Mouse (Mus musculus) midbrain, embryonic 11.5 days (tissue): ENCODE measurements around the gene Ank2. TPM values are rescaled to one million over a fixed set of nuclear protein-coding genes. Genes with fewer than 3 reads are reported as not detected.
"Not testable (repeated sequence)": the region's sequence is repeated elsewhere in the genome, so short reads cannot be mapped to it uniquely, and the experiment has no call there.

ENCODE experiments used
- ATAC-seq: fragments of 200-750 bp; cut with Nextera tagmentation; 2 replicates; pipeline ENCODE4 v1.8.0; 2017; ENCODE audit warnings: moderate TSS enrichment, moderate library complexity; ENCODE audit not compliant: low FRiP score
- DNase-seq: peaks from one replicate; pipeline ENCODE4 v3.0.0; 2015; ENCODE audit warnings: low spot score; ENCODE audit errors: missing footprints
- H3K27ac ChIP-seq: fragments of 300-500 bp; sonication (generic); 2 replicates; pipeline ENCODE4 v1.5.1; 2014; ENCODE audit warnings: low read depth, low read length
- H3K27me3 ChIP-seq: fragments of 300-500 bp; sonication (generic); 2 replicates; pipeline ENCODE4 v1.6.1; 2014; ENCODE audit warnings: mild to moderate bottlenecking, low read length, moderate library complexity, mixed read lengths; ENCODE audit not compliant: control insufficient read depth, insufficient read depth
- H3K36me3 ChIP-seq: fragments of 300-500 bp; sonication (generic); 2 replicates; pipeline ENCODE4 v1.6.1; 2014; ENCODE audit warnings: mild to moderate bottlenecking, low read length, moderate library complexity, mixed read lengths; ENCODE audit not compliant: control insufficient read depth, insufficient read depth
- H3K4me1 ChIP-seq: fragments of 300-500 bp; sonication (generic); 2 replicates; pipeline ENCODE4 v1.6.1; 2014; ENCODE audit warnings: low read length; ENCODE audit not compliant: control insufficient read depth, insufficient read depth
- H3K4me2 ChIP-seq: fragments of 300-500 bp; sonication (generic); 2 replicates; pipeline ENCODE4 v1.6.1; 2014; ENCODE audit warnings: mild to moderate bottlenecking, moderate library complexity
- H3K4me3 ChIP-seq: fragments of 300-500 bp; sonication (generic); 2 replicates; pipeline ENCODE4 v1.5.1; 2014; ENCODE audit warnings: low read depth, low read length
- H3K9ac ChIP-seq: fragments of 300-500 bp; sonication (generic); 2 replicates; pipeline ENCODE4 v1.6.1; 2014; ENCODE audit warnings: low read length
- H3K9me3 ChIP-seq: fragments of 300-500 bp; sonication (generic); 2 replicates; pipeline ENCODE4 v1.6.1; 2016; ENCODE audit warnings: low read length; ENCODE audit not compliant: control insufficient read depth
- WGBS: fragments of 180-500 bp; shearing (Covaris S2); extraction: QIAGEN DNeasy Blood & Tissue Kit; methylation state at CpG from one replicate; pipeline ENCODE4 v1.1.7; 2014; 5-methylcytosine and 5-hydroxymethylcytosine counted together
- polyA plus RNA-seq: library from polyadenylated mRNA; unstranded; fragments of >200 nt; fragmentation: Nextera tagmentation; extraction: Ambion mirVana; gene quantifications from 2 replicates; pipeline ENCODE4 v1.2.1, GENCODE M21; 2014

Gene Ank2
- polyA plus RNA-seq, 1 experiment from 2014 or later: 66.6 TPM

DNA sequence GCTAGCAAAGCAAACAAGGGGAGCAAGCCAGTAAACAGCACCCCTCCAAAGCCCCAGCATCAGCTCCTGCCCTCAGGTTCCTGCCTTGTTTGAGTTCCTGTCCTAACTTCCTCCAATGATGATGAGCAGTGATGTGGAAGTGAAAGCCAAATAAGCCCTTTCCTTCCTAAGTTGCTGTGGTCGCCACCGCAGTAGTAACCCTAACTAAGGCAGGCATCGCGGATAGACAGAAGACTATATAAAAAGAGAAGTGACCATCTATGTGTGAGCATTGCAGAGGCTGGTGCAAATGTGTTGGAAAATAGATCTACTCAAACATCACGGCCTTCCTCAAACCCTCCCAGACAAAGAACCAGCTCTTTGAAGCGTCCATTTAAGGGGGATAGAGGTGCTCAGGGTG lies 167.6 kb downstream of the Ank2 start:
- 91% methylated on average over 6 of the region's 6 CpGs for WGBS
- DNase-seq: no peak
- Histone ChIP-seq H3K36me3 (no peaks in the 10 kb centered on the region), H3K9ac (no peak overlapping the region), H3K27ac (no peak overlapping the region), H3K27me3 (no peaks in the 10 kb centered on the region), H3K9me3 (no peaks in the 10 kb centered on the region), H3K4me2 (no peak overlapping the region), H3K4me3 (no peak overlapping the region), H3K4me1 (no peaks in the 10 kb centered on the region)
- ATAC-seq: no peak

DNA sequence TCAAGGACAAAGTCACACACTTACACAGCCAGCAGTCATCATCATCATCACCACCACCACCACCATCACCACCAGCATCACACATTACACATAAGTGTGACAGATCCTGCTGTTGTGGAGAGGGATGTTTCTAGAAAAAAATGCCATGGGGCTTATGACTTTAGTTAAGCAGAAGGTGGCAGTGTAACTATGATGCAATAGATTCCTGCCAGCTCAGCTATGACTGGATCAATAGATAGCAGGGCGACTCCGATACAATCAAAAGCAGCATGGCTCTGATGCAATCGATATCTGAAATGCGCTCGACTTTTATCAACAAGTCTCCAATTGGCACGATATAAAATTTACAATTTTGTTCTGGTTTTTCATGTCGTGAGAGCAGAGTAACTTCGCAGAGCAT lies 172.8 kb downstream of the Ank2 start:
- Histone ChIP-seq H3K27me3 (no peaks in the 10 kb centered on the region), H3K4me3 (no peak overlapping the region), H3K9ac (no peak overlapping the region), H3K4me1 (no peaks in the 10 kb centered on the region), H3K4me2 (no peak overlapping the region), H3K36me3 (no peaks in the 10 kb centered on the region), H3K27ac (no peak overlapping the region), H3K9me3 (no peaks in the 10 kb centered on the region)
- ATAC-seq: no peak
- DNase-seq: no peak
- 86% methylated on average over 8 of the region's 8 CpGs for WGBS

DNA sequence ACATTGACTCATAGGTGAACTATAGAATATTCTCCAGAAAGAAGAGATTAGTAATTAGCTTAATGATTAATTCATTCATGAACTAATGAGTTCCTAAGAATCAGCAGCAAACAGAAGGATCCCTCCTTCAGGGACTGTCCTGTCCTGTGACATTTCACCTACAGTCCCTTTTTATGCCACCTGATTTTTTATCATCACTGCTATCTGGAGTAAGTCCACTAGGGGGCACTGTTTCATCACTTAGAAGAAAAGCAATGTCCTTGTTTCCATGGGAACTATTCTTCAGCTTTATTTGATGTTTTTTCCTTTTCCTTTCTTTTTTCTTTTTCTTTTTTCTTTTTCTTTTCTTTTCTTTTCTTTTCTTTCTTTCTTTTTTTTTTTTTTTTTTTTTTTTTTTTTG lies 176.3 kb downstream of the Ank2 start:
- H3K9me3 ChIP-seq: no peaks in the 10 kb centered on the region
- H3K27ac ChIP-seq: no peak overlapping the region
- no peak overlapping the region for H3K9ac ChIP-seq
- no peaks in the 10 kb centered on the region for H3K4me1 ChIP-seq
- ATAC-seq: peak; percentile 54; the same call in 1 of the 2 replicates
- no peak overlapping the region for H3K4me3 ChIP-seq
- DNase-seq: peak; percentile 97
- H3K36me3 ChIP-seq: no peaks in the 10 kb centered on the region
- H3K27me3 ChIP-seq: no peaks in the 10 kb centered on the region
- H3K4me2 ChIP-seq: no peak overlapping the region

DNA sequence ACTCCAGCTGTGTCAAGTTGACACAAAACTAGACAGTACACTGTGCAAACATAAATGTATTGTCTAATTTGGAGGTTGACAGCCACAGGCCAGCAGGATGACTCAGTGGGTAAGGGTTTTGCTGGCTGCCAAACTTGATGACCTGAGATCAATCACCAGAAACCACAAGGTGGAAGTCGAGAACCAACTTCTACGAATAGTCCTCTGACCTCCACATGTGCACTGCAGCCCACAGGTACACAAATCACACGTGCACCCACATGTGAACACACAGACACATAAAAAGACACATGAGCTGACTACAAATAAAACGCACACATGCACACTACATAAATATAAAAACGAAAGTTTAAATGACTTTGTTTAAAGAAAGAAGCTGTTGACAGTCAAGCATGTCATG lies 177.5 kb downstream of the Ank2 start:
- Histone ChIP-seq H3K9ac (no peak overlapping the region), H3K27me3 (no peaks in the 10 kb centered on the region), H3K36me3 (no peaks in the 10 kb centered on the region), H3K4me1 (no peaks in the 10 kb centered on the region), H3K4me2 (no peak overlapping the region), H3K27ac (no peak overlapping the region), H3K9me3 (no peaks in the 10 kb centered on the region), H3K4me3 (no peak overlapping the region)
- 81% methylated on average over 5 of the region's 5 CpGs for WGBS
- ATAC-seq (no peak), DNase-seq (no peak)

DNA sequence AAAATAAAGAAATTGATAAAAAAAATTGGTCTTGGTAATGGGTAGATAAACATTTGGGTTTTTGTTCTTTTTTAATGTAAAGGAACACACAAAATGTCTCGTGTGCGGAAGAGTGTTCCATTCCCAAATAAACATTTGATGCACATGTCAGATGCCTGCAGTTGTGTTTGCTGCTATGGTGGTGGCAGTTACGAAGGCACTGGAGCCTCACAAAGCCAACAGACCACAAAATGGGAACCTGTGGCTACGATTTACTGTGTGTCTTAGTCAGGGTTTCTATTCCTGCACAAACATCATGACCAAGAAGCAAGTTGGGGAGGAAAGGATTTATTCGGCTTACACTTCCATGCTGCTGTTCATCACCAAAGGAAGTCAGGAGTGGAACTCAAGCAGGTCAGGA lies 178.1 kb downstream of the Ank2 start:
- H3K9me3 ChIP-seq, H3K4me2 ChIP-seq, ATAC-seq, H3K9ac ChIP-seq, H3K4me3 ChIP-seq, H3K27me3 ChIP-seq, DNase-seq, H3K36me3 ChIP-seq, H3K4me1 ChIP-seq, H3K27ac ChIP-seq: not testable (repeated sequence)
- 89% methylated on average over 5 of the region's 5 CpGs for WGBS

DNA sequence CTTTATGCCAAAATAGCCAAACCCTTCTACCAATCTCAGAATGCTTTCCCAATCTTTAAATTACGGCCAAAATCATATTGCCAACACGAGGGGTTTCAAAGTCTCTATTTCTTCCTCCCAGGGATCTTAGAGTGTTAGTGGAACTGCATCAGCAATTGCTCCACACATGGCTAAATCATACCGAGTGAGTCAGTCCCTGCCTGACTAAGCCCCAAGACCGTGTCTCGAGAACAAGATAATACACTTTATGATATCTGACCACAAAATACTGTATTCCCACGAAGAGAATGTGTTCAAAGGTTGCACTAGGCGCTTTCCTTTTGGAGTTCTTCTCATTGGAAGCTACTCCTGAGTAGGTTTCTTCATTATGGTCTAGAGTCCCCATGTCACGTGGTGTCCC lies 178.8 kb downstream of the Ank2 start:
- DNase-seq (no peak), ATAC-seq (no peak)
- H3K36me3 ChIP-seq: no peaks in the 10 kb centered on the region
- H3K4me1 ChIP-seq: no peaks in the 10 kb centered on the region
- no peaks in the 10 kb centered on the region for H3K27me3 ChIP-seq
- H3K4me2 ChIP-seq: no peak overlapping the region
- H3K4me3 ChIP-seq: no peak overlapping the region
- no peaks in the 10 kb centered on the region for H3K9me3 ChIP-seq
- H3K27ac ChIP-seq: no peak overlapping the region
- WGBS: 86% methylated on average over 8 of the region's 8 CpGs
- H3K9ac ChIP-seq: no peak overlapping the region

DNA sequence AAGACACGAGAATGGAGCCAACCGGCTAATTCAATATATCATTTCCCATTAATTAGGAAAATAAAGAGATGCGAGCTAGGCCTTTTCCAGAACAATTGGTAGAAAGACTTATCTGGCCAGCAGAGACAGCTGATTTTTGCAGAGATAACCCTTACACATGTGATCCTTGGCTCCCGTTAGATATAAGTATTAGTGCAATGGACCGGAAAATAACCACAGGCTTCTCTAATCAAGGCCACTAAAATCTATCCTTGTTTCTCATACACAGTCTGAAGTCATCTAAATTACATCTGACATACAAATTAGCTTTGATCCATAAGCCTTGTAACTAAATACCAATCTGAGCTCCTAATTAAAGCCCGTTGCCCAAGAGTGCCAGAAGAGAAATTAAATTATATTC lies 181.5 kb downstream of the Ank2 start:
- Histone ChIP-seq H3K4me1 (no peaks in the 10 kb centered on the region), H3K36me3 (no peaks in the 10 kb centered on the region), H3K9me3 (no peaks in the 10 kb centered on the region), H3K4me3 (no peak overlapping the region), H3K27ac (no peak overlapping the region), H3K27me3 (no peaks in the 10 kb centered on the region), H3K4me2 (no peak overlapping the region), H3K9ac (no peak overlapping the region)
- DNase-seq (no peak), ATAC-seq (no peak)
- WGBS: 85% methylated on average over 6 of the region's 6 CpGs

DNA sequence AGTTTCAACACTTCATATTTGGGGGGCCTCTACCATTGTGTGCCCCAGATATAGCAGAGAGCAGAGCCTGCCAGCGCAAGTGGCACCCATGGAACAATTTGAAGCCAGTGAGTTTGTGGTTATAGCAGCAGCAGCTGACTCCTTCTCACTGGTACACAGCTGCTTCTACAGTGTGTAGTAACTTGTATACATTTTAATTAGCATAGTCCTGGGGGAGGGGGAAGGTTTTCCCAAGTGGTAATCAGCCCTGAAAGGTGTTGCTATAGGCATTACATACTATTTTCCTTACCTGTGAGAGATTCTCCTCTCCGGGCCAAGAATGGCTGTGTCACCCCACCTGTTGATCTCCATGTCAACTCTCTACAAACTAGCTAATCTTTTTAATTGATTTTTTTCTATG lies 182.4 kb downstream of the Ank2 start:
- no peak overlapping the region for H3K4me2 ChIP-seq
- H3K9ac ChIP-seq: no peak overlapping the region
- DNase-seq: no peak
- no peak for ATAC-seq
- no peaks in the 10 kb centered on the region for H3K36me3 ChIP-seq
- H3K27ac ChIP-seq: no peak overlapping the region
- H3K4me3 ChIP-seq: no peak overlapping the region
- no peaks in the 10 kb centered on the region for H3K9me3 ChIP-seq
- no peaks in the 10 kb centered on the region for H3K27me3 ChIP-seq
- WGBS: 98% methylated on average over 2 of the region's 2 CpGs
- H3K4me1 ChIP-seq: no peaks in the 10 kb centered on the region

DNA sequence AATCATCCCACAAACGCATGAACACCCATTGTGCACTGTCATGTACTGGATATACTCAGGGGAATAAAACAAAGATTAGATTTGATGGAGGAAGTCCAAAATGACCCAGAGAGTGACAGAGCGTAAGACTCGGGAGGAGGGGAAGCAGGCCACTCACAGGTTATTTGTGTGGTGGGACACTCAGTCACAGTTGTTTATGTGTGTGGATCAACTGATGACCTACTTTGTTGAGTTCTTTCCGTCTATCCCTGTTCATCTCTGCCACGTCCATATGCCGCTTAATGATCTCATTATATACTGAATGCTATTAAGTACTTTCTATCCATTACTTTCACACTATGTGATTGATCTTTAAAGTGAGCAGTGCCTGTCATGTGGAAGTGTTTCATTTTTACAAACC lies 187.6 kb downstream of the Ank2 start:
- no peak overlapping the region for H3K9ac ChIP-seq
- WGBS: 89% methylated on average over 6 of the region's 6 CpGs
- no peaks in the 10 kb centered on the region for H3K36me3 ChIP-seq
- H3K27me3 ChIP-seq: no peaks in the 10 kb centered on the region
- H3K27ac ChIP-seq: no peak overlapping the region
- no peaks in the 10 kb centered on the region for H3K9me3 ChIP-seq
- H3K4me1 ChIP-seq: no peaks in the 10 kb centered on the region
- H3K4me2 ChIP-seq: no peak overlapping the region
- DNase-seq (no peak), ATAC-seq (no peak)
- H3K4me3 ChIP-seq: no peak overlapping the region

DNA sequence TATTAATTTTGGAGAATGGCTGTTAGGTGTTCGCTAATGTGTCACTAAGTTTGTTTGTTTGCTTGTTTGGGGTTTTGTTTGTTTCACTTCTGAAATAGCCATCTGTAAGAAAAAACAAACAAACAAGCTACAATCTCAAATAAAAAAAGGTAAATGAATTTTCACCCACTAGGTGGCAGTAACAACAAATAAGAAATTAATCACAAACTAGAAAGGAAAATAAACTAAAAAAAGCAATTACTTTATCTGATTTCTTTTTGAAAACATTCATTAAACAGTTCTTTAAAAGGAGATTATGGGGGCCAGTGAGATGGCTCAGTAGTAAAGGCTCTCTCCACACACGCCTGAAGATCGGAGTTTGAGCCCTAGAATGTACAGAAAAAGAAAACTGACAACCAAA lies 189.1 kb downstream of the Ank2 start:
- H3K36me3 ChIP-seq: no peaks in the 10 kb centered on the region
- no peak overlapping the region for H3K9ac ChIP-seq
- no peak overlapping the region for H3K27ac ChIP-seq
- DNase-seq (no peak), ATAC-seq (no peak)
- WGBS: 85% methylated on average over 3 of the region's 3 CpGs
- H3K9me3 ChIP-seq: no peaks in the 10 kb centered on the region
- H3K27me3 ChIP-seq: no peaks in the 10 kb centered on the region
- no peak overlapping the region for H3K4me2 ChIP-seq
- H3K4me3 ChIP-seq: no peak overlapping the region
- no peaks in the 10 kb centered on the region for H3K4me1 ChIP-seq
